Mouse (Mus musculus): ENCODE results near the gene Rpl36a. TPM values are rescaled to one million over a fixed set of nuclear protein-coding genes. Genes with fewer than 3 reads are reported as not detected.
A peak's percentile ranks its signal among the peaks of the same experiment; 100 is the strongest.

The Rpl36a gene
- total RNA-seq, 2 experiments from 2014 or later, result 122 to 137 TPM

GRCm38 (mm10) chrX:134610984-134611383 lies 25.5 kb downstream of the Rpl36a start:
- Histone ChIP-seq H3K4me3 (no peak overlapping the region), H3K27ac (no peak overlapping the region)
- TF ChIP-seq CTCF (conservative IDR thresholded peaks at IDR 0.05), result no peak
- no peak for DNase-seq (ENCODE audit: low spot score in 2 of 2)

GRCm38 (mm10) chrX:134612285-134612959 lies 27.0 kb downstream of the Rpl36a start:
- H3K27ac ChIP-seq, result peak overlapping the region; percentile 72
- H3K4me3 ChIP-seq, result peak overlapping the region; percentile 51
- no peak for DNase-seq (ENCODE audit: low spot score in 2 of 2)
- TF ChIP-seq CTCF (conservative IDR thresholded peaks at IDR 0.05), result no peak

DNA sequence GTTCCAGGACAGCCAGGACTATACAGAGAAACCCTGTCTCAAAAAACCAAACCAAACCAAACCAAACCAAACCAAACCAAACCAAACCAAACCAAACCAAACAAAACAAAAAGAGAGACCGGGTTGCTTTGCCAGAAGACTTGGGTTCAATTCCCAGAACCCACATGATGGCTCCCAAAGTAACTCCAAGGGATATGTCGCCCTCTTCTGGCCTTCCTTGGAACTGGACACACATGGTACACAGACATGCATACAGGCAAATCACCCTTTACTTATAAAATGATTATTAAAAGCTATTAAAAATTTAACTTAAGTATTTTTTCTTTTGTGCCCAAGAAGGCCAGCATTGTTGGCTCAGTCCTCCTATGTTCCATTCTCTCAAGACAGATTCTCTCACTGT lies 28.9 kb downstream of the Rpl36a start:
- DNase-seq (ENCODE audit: low spot score in 2 of 2), result no peak
- Histone ChIP-seq H3K27ac (no peak overlapping the region), H3K4me3 (no peak overlapping the region)
- peak; percentile 48 for TF ChIP-seq CTCF (conservative IDR thresholded peaks at IDR 0.05)

GRCm38 (mm10) chrX:134619695-134620094 lies 34.2 kb downstream of the Rpl36a start:
- Histone ChIP-seq H3K4me3 (no peak overlapping the region), H3K27ac (no peak overlapping the region)
- TF ChIP-seq CTCF (conservative IDR thresholded peaks at IDR 0.05), result no peak
- DNase-seq (ENCODE audit: low spot score in 2 of 2), result no peak

DNA sequence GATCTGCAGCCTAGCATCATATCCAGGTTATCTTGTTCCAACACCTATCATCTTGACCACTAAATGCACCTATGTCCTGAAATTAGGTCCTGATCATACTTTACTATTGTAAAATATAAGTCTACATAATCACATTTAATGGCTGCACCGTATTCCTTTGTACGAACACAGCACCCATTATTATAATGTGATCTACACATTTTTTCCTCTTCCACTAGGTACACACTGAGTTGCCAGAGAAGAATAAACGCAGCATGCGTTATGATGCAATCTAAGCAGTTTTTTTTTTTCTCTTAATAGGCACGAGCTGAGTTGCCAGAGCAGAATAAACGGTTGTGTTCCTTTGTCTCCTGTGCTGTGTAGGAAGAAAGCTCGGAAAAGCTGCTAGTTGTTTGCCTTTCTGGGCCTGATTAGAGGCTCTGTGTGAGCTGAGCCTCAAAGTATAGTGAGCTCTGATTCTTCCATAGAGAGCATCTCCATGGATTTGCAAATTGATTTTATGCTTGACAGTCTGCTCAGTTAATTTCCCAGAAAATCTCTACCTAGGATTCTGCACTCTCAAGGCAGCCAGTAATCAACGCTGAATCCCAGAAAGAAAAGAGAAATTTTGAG lies 34.9 kb downstream of the Rpl36a start:
- DNase-seq (ENCODE audit: low spot score in 2 of 2), result no peak
- no peak overlapping the region for H3K4me3 ChIP-seq
- TF ChIP-seq CTCF (conservative IDR thresholded peaks at IDR 0.05), result no peak
- H3K27ac ChIP-seq, result 0 out of 2 replicates have a peak overlapping the region, but pooled peaks have one; percentile 43

- Histone ChIP-seq H3K27ac (no peak overlapping the region), H3K4me3 (no peak overlapping the region)
- no peak for TF ChIP-seq CTCF (conservative IDR thresholded peaks at IDR 0.05)
- no peak for DNase-seq (ENCODE audit: low spot score in 2 of 2)
Observed at GRCm38 (mm10) chrX:134621685-134622084, 36.2 kb downstream of the Rpl36a start.

DNA sequence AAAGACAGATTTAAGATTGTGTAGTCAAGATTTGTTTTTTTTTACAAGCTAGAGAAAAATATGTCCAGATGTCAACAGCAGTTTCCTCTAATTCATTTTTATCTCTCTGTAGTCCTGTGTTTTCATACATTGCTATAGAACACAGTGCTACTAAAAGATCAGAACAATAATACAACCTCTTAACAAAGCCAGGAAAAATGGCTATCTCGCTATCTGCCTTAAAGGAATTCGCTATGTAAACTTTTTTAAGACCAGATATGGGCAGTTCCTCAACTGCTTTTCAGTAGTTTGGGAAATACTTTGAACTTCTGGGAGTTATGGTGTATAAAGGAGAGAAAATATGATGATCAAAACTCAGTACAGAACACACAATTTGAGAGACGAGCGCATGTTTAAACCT lies 37.9 kb downstream of the Rpl36a start:
- Histone ChIP-seq H3K4me3 (no peak overlapping the region), H3K27ac (no peak overlapping the region)
- TF ChIP-seq CTCF (conservative IDR thresholded peaks at IDR 0.05), result no peak
- no peak for DNase-seq (ENCODE audit: low spot score in 2 of 2)

GRCm38 (mm10) chrX:134628200-134628599 lies 42.7 kb downstream of the Rpl36a start:
- H3K27ac ChIP-seq, result no peak overlapping the region
- H3K4me3 ChIP-seq, result no peak overlapping the region
- no peak for TF ChIP-seq CTCF (conservative IDR thresholded peaks at IDR 0.05)
- DNase-seq (ENCODE audit: low spot score in 2 of 2), result no peak

DNA sequence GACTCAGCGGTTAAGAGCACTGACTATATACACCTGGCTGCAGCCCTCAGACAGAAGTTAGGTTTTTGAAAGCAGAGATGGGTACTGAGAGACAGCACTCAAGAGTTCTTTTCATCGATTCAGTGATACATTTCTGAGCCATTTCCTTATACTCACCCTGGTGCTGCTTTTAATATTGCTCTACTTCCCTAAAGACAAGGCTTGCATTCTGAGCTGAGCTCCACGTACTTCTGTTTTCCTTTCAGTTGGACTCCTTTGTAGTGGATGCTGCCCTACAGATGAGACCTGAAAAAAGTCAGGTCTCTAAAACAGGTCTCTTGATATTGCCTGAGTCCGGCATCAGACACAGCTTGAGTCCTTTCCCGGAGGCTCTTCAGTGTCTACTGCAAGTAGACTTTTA lies 47.3 kb downstream of the Rpl36a start:
- no peak overlapping the region for H3K27ac ChIP-seq
- H3K4me3 ChIP-seq, result no peak overlapping the region
- DNase-seq (ENCODE audit: low spot score in 2 of 2), result no peak
- no peak for TF ChIP-seq CTCF (conservative IDR thresholded peaks at IDR 0.05)

GRCm38 (mm10) chrX:134635111-134635510 lies 49.7 kb downstream of the Rpl36a start:
- no peak overlapping the region for H3K4me3 ChIP-seq
- no peak overlapping the region for H3K27ac ChIP-seq
- DNase-seq (ENCODE audit: low spot score in 2 of 2), result no peak
- TF ChIP-seq CTCF (conservative IDR thresholded peaks at IDR 0.05), result no peak

DNA sequence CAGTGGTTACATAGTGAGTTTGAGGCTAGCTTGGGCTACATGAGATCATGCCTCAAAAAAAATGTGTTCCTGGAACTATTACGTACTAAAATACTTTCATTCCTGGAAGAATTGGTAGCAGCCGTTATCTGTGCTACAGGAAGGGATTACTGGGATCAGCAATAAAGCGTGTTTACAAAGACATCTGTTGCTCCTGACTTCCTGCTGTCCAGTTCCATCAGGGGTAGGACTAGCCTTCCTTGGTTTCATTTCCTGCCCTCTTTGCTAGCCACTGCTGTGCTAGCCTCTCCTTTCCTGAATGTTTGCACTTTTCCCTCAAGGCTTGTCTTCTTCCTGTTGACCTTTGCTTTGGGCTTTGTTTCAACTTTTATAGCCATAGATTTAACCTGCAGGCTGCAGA lies 50.4 kb downstream of the Rpl36a start:
- TF ChIP-seq CTCF (conservative IDR thresholded peaks at IDR 0.05), result no peak
- DNase-seq (ENCODE audit: low spot score in 2 of 2), result no peak
- no peak overlapping the region for H3K4me3 ChIP-seq

More for the DNA sequence above, 50.4 kb downstream of the Rpl36a start:
- no peak overlapping the region for H3K27ac ChIP-seq

Other genes starting within 250 kb of the Rpl36a start
- 10 to 100 TPM; 41.8 to 45.1 TPM for gene Drp2, start 181.1 kb upstream of the Rpl36a start, total RNA-seq (2021)
- gene Taf7l, start 109.2 kb upstream of the Rpl36a start, total RNA-seq (2021), result not detected
- gene Timm8a1, start 43.8 kb upstream of the Rpl36a start, total RNA-seq (2021), result 10 to 100 TPM; 15.7 to 18.3 TPM
- gene Btk, start 2.1 kb upstream of the Rpl36a start, total RNA-seq (2021), result 1 to 10 TPM in 1 of 2 experiments, under 1 TPM in 1; 0.66 to 1.2 TPM
- gene Gla, start 15.5 kb downstream of the Rpl36a start, total RNA-seq (2021), result 10 to 100 TPM in 1 of 2 experiments, 1 to 10 TPM in 1; 7.3 to 10.5 TPM
- 100 to 1,000 TPM; 152 to 157 TPM for gene Hnrnph2, start 15.5 kb downstream of the Rpl36a start, total RNA-seq (2021)
- gene Armcx4, start 100.9 kb downstream of the Rpl36a start, total RNA-seq (2021), result 10 to 100 TPM; 34.6 to 35.4 TPM
- 10 to 100 TPM; 49.1 to 56.7 TPM for gene Armcx1, start 132.3 kb downstream of the Rpl36a start, total RNA-seq (2021)
- gene Armcx6, start 165.8 kb downstream of the Rpl36a start, total RNA-seq (2021), result 1 to 10 TPM; 7.0 to 7.6 TPM
- 10 to 100 TPM; 77.5 to 89.8 TPM for gene Armcx3, start 170.9 kb downstream of the Rpl36a start, total RNA-seq (2021)
- 10 to 100 TPM; 87.0 to 87.5 TPM for gene Armcx2, start 223.6 kb downstream of the Rpl36a start, total RNA-seq (2021)